Mouse (Mus musculus) C2C12 (cell line): ENCODE data around the gene Fxr2. TPM values are rescaled to one million over a fixed set of nuclear protein-coding genes. Genes with fewer than 3 reads are reported as not detected.

ENCODE experiments used
- H3K27me3 ChIP-seq: one replicate; pipeline ENCODE4 v1.6.1; 2011; ENCODE audit not compliant: control insufficient read depth, insufficient read depth, insufficient read length
- H3K36me3 ChIP-seq: one replicate; pipeline ENCODE4 v1.6.1; 2011; ENCODE audit not compliant: control insufficient read depth, insufficient read depth
- H3K4me3 ChIP-seq: one replicate; pipeline ENCODE4 v1.5.1; 2011; ENCODE audit warnings: mild to moderate bottlenecking, control low read depth; ENCODE audit not compliant: poor library complexity, insufficient read depth, severe bottlenecking
- H3K79me2 ChIP-seq: one replicate; pipeline ENCODE4 v1.6.1; 2011; ENCODE audit not compliant: control insufficient read depth, insufficient read depth
- H3K79me3 ChIP-seq: one replicate; pipeline ENCODE4 v1.6.1; 2011; ENCODE audit warnings: low read depth, control low read depth
- H3ac ChIP-seq: one replicate; pipeline ENCODE3; 2011; ENCODE audit warnings: low read depth; ENCODE audit not compliant: control insufficient read depth, insufficient read length
- CEBPB ChIP-seq: IDR thresholded peaks from one replicate; pipeline ENCODE4 v1.6.1; 2011; ENCODE audit warnings: low read depth, mild to moderate bottlenecking, control low read depth, moderate library complexity
- CTCF ChIP-seq: IDR thresholded peaks from one replicate; pipeline ENCODE4 v1.5.1; 2011; ENCODE audit not compliant: control insufficient read depth, insufficient read depth, insufficient read length
- FOSL1 ChIP-seq: IDR thresholded peaks from one replicate; pipeline ENCODE4 v1.8.0; 2011; ENCODE audit warnings: mild to moderate bottlenecking, low read length; ENCODE audit not compliant: poor library complexity, insufficient read depth, severe bottlenecking
- MAX ChIP-seq: IDR thresholded peaks from one replicate; pipeline ENCODE4 v1.6.1; 2011; ENCODE audit warnings: mild to moderate bottlenecking, control low read depth
- MYOD1 ChIP-seq: IDR thresholded peaks from one replicate; pipeline ENCODE4 v1.6.1; 2011; ENCODE audit warnings: low read depth; ENCODE audit not compliant: control insufficient read depth, insufficient read length
- MYOG ChIP-seq: IDR thresholded peaks from one replicate; pipeline ENCODE4 v1.6.1; 2011; ENCODE audit not compliant: control insufficient read depth, insufficient read length; ENCODE audit errors: extremely low read depth
- USF1 ChIP-seq: IDR thresholded peaks from one replicate; pipeline ENCODE4 v1.6.1; 2011; ENCODE audit warnings: low read depth, mild to moderate bottlenecking, control low read depth, moderate library complexity
- polyA plus RNA-seq: library from polyadenylated mRNA; unstranded; fragments of >200 nt; fragmentation: generic; extraction: Trizol; gene quantifications from one replicate; pipeline ENCODE4 v1.2.1, GENCODE M21; 2012; ENCODE audit warnings: missing spikeins

Gene Fxr2
- polyA plus RNA-seq, 1 experiment: 96.0 TPM

- Histone ChIP-seq H3ac (peak within 1 kb of the TSS; percentile 73), H3K36me3 (peaks cover 29% of the 10 kb centered on the region), H3K4me3 (peak within 1 kb of the TSS; percentile 99), H3K79me2 (peaks cover 60% of the 10 kb centered on the region), H3K79me3 (peaks cover 26% of the 10 kb centered on the region), H3K27me3 (no peaks in the 10 kb centered on the region)
- TF ChIP-seq CEBPB (no peak), MAX (no peak), USF1 (no peak), CTCF (no peak), MYOG (no peak), MYOD1 (no peak), FOSL1 (no peak)
These were observed 48.8 kb downstream of the Fxr2 start, which contains the start of gene Senp3 for GRCm38 (mm10) chr11:69681314-69682208. Gene Senp3, minus strand, starts transcription at chr11:69682084.

- peaks cover 52% of the 10 kb centered on the region for H3K79me2 ChIP-seq
- no peaks in the 10 kb centered on the region for H3K27me3 ChIP-seq
- H3K79me3 ChIP-seq: peaks cover 25% of the 10 kb centered on the region
These were observed 49.5 kb downstream of the Fxr2 start for GRCm38 (mm10) chr11:69682209-69682839.

GRCm38 (mm10) chr11:69682840-69683533 is 50.2 kb downstream of the Fxr2 start:
- Histone ChIP-seq H3K27me3 (no peaks in the 10 kb centered on the region), H3K36me3 (peaks cover 16% of the 10 kb centered on the region), H3K4me3 (no peak overlapping the region), H3ac (peak overlapping the region; percentile 50), H3K79me2 (peaks cover 46% of the 10 kb centered on the region), H3K79me3 (peaks cover 25% of the 10 kb centered on the region)
- TF ChIP-seq USF1 (no peak), MAX (no peak), CTCF (peak; percentile 68)

More at GRCm38 (mm10) chr11:69682209-69682839, 49.5 kb downstream of the Fxr2 start:
- TF ChIP-seq MYOD1: no peak
- TF ChIP-seq CEBPB: no peak
- no peak for TF ChIP-seq FOSL1
- TF ChIP-seq USF1: no peak
- TF ChIP-seq CTCF: no peak
- TF ChIP-seq MAX: no peak
- TF ChIP-seq MYOG: no peak
- Histone ChIP-seq H3K4me3 (peak overlapping the region; percentile 99), H3K36me3 (peaks cover 22% of the 10 kb centered on the region), H3ac (peak overlapping the region; percentile 67)

- no peak overlapping the region for H3ac ChIP-seq
- TF ChIP-seq MAX (no peak), USF1 (no peak), CEBPB (no peak), CTCF (no peak), FOSL1 (no peak), MYOG (no peak), MYOD1 (no peak)
- peaks cover 10% of the 10 kb centered on the region for H3K36me3 ChIP-seq
- H3K4me3 ChIP-seq: no peak overlapping the region
- peaks cover 40% of the 10 kb centered on the region for H3K79me2 ChIP-seq
- H3K27me3 ChIP-seq: no peaks in the 10 kb centered on the region
- H3K79me3 ChIP-seq: peaks cover 23% of the 10 kb centered on the region
These were observed 50.8 kb downstream of the Fxr2 start for GRCm38 (mm10) chr11:69683576-69683975.

GRCm38 (mm10) chr11:69684128-69684745 is 51.4 kb downstream of the Fxr2 start:
- H3K36me3 ChIP-seq: peaks cover 4% of the 10 kb centered on the region
- H3K79me3 ChIP-seq: peaks cover 22% of the 10 kb centered on the region
- no peaks in the 10 kb centered on the region for H3K27me3 ChIP-seq
- no peak overlapping the region for H3ac ChIP-seq
- peaks cover 33% of the 10 kb centered on the region for H3K79me2 ChIP-seq
- H3K4me3 ChIP-seq: no peak overlapping the region
- no peak for TF ChIP-seq MAX
- no peak for TF ChIP-seq FOSL1
- no peak for TF ChIP-seq USF1
- no peak for TF ChIP-seq CEBPB
- no peak for TF ChIP-seq MYOG
- TF ChIP-seq MYOD1: no peak
- TF ChIP-seq CTCF: no peak
